Comparison of ENCODE assay signal across 8 mouse cellular contexts in the genomic region with DNA sequence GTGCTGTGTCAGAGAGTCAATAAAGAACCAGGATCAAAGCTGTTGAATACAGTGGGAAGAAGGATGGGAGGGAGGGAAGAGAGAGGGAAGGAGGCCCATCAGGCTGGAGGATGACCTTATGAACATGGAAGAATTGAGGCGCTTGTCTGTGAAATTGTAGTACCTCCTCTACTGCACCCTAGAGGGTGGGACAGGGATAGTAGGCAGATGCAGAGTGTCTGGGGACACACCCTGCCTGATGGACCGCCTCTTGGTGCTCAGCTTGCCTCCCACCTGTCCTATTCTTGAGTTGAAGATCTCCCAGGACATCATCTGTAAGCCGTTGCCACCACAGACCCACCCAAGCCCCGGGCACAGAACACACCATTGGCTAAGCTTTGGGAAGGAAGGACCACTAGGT. TPM values are rescaled to one million over a fixed set of nuclear protein-coding genes. Genes with fewer than 3 reads are reported as not detected.
DNase-seq lines count a peak whose midpoint lies in the region; ATAC-seq lines count a peak whose summit lies in the region.

No protein-coding gene starts in this region.

- no peaks in the 10 kb centered on the region for H3K36me3 ChIP-seq in heart, embryonic 10.5 days
- no peaks in the 10 kb centered on the region for H3K36me3 ChIP-seq in lung, embryonic 16.5 days (ENCODE audit: control insufficient read depth, insufficient read depth, low read length)
- H3K36me3 ChIP-seq in limb, embryonic 10.5 days: no peaks in the 10 kb centered on the region
- H3K36me3 ChIP-seq in stomach, embryonic 15.5 days: no peaks in the 10 kb centered on the region

- ATAC-seq in lung, embryonic 16.5 days (ENCODE audit: low read depth): no peak
- 0 out of 2 replicates have a peak, but pooled peaks have one; percentile 9 for ATAC-seq in stomach, embryonic 15.5 days (ENCODE audit: insufficient read depth, low FRiP score, low read depth)

- H3K4me3 ChIP-seq in heart, embryonic 10.5 days: no peak overlapping the region
- H3K4me3 ChIP-seq in lung, embryonic 16.5 days (ENCODE audit: low read length): no peak overlapping the region
- H3K4me3 ChIP-seq in limb, embryonic 10.5 days: no peak overlapping the region
- H3K4me3 ChIP-seq in stomach, embryonic 15.5 days (replicated peaks): no peak overlapping the region

- H3K9me3 ChIP-seq in heart, embryonic 10.5 days: no peaks in the 10 kb centered on the region
- no peaks in the 10 kb centered on the region for H3K9me3 ChIP-seq in lung, embryonic 16.5 days (ENCODE audit: control insufficient read depth, low read length)
- H3K9me3 ChIP-seq in limb, embryonic 10.5 days (replicated peaks): no peaks in the 10 kb centered on the region
- H3K9me3 ChIP-seq in stomach, embryonic 15.5 days: no peaks in the 10 kb centered on the region

- DNase-seq in heart, embryonic 10.5 days (ENCODE audit: low spot score): no peak
- DNase-seq in heart, adult 18-20 months: no peak
- no peak for DNase-seq in lung, postnatal 36 days
- no peak for DNase-seq in limb, embryonic 10.5 days (ENCODE audit: low spot score)
- DNase-seq in B cell, adult 2 months: no peak
- DNase-seq in left cerebral cortex, postnatal 14 days (ENCODE audit: low spot score in 2 of 2): no peak

- H3K9ac ChIP-seq in lung, embryonic 16.5 days (ENCODE audit: low read length): no peak overlapping the region
- H3K9ac ChIP-seq in stomach, embryonic 15.5 days: no peak overlapping the region

- H3K27ac ChIP-seq in heart, embryonic 10.5 days: peak overlapping the region; percentile 81
- peak overlapping the region; percentile 25; the same call in 1 of the 2 replicates for H3K27ac ChIP-seq in lung, embryonic 16.5 days (ENCODE audit: low read length)
- peak overlapping the region; percentile 71; the same call in 1 of the 2 replicates for H3K27ac ChIP-seq in limb, embryonic 10.5 days
- peak overlapping the region; percentile 82 for H3K27ac ChIP-seq in stomach, embryonic 15.5 days

- peaks cover 46% of the 10 kb centered on the region for H3K4me1 ChIP-seq in heart, embryonic 10.5 days
- H3K4me1 ChIP-seq in lung, embryonic 16.5 days (replicated peaks; ENCODE audit: control insufficient read depth, insufficient read depth, low read length): peaks cover 24% of the 10 kb centered on the region
- peaks cover 48% of the 10 kb centered on the region for H3K4me1 ChIP-seq in limb, embryonic 10.5 days
- peaks cover 30% of the 10 kb centered on the region for H3K4me1 ChIP-seq in stomach, embryonic 15.5 days

- H3K27me3 ChIP-seq in heart, embryonic 10.5 days (ENCODE audit: insufficient read depth, poor library complexity, severe bottlenecking): no peaks in the 10 kb centered on the region
- H3K27me3 ChIP-seq in lung, embryonic 16.5 days (ENCODE audit: control insufficient read depth, insufficient read depth, low read depth, low read length): no peaks in the 10 kb centered on the region
- H3K27me3 ChIP-seq in limb, embryonic 10.5 days (ENCODE audit: low read depth, poor library complexity, severe bottlenecking): no peaks in the 10 kb centered on the region
- no peaks in the 10 kb centered on the region for H3K27me3 ChIP-seq in stomach, embryonic 15.5 days (replicated peaks)

- WGBS in heart, embryonic 10.5 days: 86% methylated on average over 4 of the region's 4 CpGs
- WGBS in lung, embryonic 16.5 days: 82% methylated on average over 4 of the region's 4 CpGs
- 90% methylated on average over 4 of the region's 4 CpGs for WGBS in limb, embryonic 10.5 days
- WGBS in stomach, embryonic 15.5 days: 87% methylated on average over 4 of the region's 4 CpGs

- intact Hi-C loops in left cerebral cortex, postnatal 14 days (cut with DNase I): no loop called here

- no peak overlapping the region for H3K4me2 ChIP-seq in lung, embryonic 16.5 days (ENCODE audit: low read depth, low read length)
- no peak overlapping the region for H3K4me2 ChIP-seq in stomach, embryonic 15.5 days

RNA-seq across cellular contexts. Expression of gene Zfp36l1, which starts 30.1 kb away (rescaled TPM):
- 90.2 and 114 TPM in 2 replicates for polyA plus RNA-seq in heart, embryonic 10.5 days (2016; fragmentation: Nextera tagmentation; extraction: Ambion mirVana)
- total RNA-seq in heart, adult 18-20 months (2021): 10 to 100 TPM; 84.9 to 91.1 TPM
- polyA plus RNA-seq in lung, embryonic 16.5 days (2015; fragmentation: Nextera tagmentation; extraction: Ambion mirVana): 131 and 152 TPM in 2 replicates
- 88.4 and 96.4 TPM in 2 replicates for polyA plus RNA-seq in limb, embryonic 10.5 days (2016; fragmentation: Nextera tagmentation; extraction: Ambion mirVana)
- 142 and 146 TPM in 2 replicates for polyA plus RNA-seq in stomach, embryonic 15.5 days (2015; fragmentation: Nextera tagmentation; extraction: Ambion mirVana)
- 10 to 100 TPM; 36.3 to 39.5 TPM for total RNA-seq in left cerebral cortex, postnatal 14 days (2021)

Comparison
In these comparisons a context has a peak if more than half of its experiments do, and no peak if none do; other contexts are left out.
1. H3K27ac ChIP-seq: peak in every context shown above with its lines; median percentile 82 in stomach, embryonic 15.5 days; 81 in heart, embryonic 10.5 days; 71 in limb, embryonic 10.5 days; 25 in lung, embryonic 16.5 days.